Mouse (Mus musculus) embryo, embryonic 10 days (tissue): Measurements from ENCODE around the gene Rhot2.
"Not testable (repeated sequence)": the region's sequence is repeated elsewhere in the genome, so short reads cannot be mapped to it uniquely, and the experiment has no call there.

Experiments
- DNase-seq: peaks from one replicate; pipeline ENCODE4 v3.0.0-alpha.2; 2015; ENCODE audit warnings: low spot score

The Rhot2 gene

DNA sequence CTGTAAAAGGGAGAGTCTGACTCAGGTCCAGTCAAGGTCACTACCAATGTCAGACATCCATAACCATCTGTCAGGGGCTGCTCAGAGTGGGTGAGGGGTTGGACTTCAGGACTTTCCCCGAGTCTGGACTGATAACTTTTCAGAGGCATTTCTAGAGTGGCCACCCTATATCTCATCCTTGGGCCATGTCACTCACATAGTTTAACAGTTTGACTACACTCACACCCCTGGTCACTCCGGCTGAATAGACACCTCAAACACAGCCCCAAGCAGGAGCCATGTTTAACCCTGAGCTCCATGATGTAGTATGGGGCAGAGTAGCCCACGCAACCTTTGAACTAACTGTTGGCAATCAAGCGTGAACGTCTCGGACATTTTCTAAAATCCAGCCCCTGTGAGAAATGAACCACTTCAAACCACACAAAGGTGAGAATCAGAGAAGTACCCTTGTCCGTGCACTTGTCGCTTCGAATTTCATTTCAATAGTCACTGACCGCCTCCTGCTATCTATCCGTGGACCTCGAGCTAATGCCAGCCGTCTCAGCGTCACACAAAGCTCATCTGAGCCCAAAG lies 29.6 kb upstream of the Rhot2 start:
- no peak for DNase-seq

DNA sequence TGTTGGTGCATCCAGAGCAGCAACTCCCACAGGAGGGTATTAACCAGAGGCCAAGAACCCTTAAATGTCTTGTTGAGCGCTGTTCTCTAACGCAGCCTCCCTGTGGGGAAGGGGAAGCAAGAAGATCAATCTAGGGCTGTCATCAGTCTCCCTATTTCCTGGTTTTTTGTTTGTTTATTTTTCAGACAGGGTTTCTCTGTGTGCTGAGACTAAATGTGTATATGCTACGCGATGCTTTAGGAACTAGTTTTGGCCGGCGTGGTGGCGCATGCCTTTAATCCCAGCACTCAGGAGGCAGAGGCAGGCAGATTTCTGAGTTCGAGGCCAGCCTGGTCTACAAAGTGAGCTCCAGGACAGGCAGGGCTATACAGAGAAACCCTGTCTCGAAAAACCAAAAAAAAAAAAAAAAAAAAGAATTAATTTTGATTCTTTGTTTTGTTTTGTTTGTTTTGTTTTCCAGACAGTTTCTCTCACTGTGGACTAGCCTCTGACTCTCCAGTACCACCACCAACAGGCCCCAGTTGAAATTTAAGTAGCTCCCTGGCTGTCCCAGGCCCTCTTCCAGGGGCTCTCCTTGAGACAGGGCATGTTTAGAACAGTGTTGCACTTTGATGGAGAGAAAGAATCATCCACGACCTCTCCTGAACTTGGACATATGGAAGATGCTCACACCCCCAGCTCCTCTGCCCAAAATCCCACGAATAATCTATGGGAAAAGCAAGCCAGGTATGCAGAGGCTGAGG lies 28.9 kb upstream of the Rhot2 start:
- no peak for DNase-seq

DNA sequence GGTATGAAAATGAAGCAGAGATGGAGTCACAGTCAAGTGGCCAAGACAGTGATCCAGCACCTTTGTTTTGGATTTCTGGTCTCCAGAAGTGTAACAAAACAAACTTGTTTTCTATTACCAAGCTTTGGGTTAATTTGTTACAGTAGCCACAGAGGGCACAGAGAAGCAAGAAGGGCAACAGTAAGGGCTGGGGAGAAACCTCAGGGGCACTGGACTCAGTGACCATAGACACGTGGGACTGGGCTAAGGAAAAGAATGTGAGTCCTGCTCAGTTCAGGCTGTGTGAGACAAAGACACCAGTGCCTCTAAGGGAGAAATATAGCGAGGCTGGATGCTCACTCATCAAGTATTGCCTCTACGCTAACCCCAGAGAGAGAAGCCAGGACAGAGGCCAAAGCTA lies 28.0 kb upstream of the Rhot2 start:
- no peak for DNase-seq

- DNase-seq = not testable (repeated sequence)
Measured at GRCm38 (mm10) chr17:25871566-25871965, 26.9 kb upstream of the Rhot2 start.

- DNase-seq = no peak
Measured at GRCm38 (mm10) chr17:25869954-25870353, 25.3 kb upstream of the Rhot2 start.

DNA sequence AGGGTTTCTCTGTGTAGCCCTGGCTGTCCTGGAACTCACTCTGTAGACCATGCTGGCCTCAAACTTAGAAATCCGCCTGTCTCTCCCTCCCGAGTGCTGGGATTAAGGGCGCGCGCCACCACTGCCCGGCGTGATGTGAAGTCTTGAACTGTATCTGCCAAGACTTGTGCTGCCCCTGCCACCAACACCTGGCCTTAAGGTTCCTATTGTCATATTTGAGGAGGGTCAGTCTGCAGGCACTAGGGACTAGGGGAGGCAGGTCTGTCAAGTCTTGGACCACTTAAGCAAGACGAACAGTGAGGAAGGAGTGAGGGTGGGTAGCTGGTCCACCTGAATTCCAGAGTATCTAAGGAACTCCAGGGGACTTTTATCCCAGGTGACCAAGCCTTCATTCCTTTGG lies 24.8 kb upstream of the Rhot2 start:
- DNase-seq = no peak

GRCm38 (mm10) chr17:25868601-25869191 lies 24.0 kb upstream of the Rhot2 start, which contains the start of gene Mcrip2:
Gene Mcrip2 (minus strand): TSS chr17:25868764.
- DNase-seq = peak; percentile 91

DNA sequence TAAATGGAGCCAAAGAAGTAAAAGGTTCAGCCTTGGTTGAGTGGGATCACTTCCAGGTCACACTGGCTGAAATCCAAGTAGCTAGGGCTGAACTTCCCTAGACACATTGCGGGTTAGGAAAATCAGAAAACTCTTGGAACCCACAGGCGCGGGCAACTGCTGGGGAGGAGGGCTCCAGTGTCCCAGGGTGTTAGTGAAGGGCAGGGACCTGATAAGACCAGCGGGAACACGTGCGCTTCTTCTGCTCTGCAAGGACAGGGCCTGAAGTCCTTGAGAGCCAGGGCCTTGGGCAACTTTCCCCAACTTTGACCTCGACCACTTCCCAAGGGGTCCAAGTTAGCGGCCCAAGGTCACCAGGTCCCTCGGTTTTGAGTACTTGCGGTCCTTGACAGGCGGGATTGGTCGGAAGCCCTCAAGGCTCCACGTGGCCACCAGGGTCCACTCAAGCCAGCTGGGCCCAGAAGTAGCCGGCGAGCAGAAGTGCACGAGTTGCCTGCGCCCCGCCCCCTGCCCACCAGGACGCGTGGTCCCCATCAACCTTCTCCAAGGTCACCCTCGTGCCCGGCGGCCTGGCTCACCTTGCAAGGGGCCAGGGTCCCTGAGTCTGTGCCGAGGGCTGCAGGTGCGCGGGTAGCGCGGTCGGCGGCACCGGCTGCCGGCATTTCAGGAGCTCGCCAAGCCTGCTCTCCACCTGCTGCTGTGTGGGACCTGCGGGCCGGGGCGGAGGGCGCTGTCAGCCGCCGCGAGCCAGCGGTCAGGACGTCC lies 23.4 kb upstream of the Rhot2 start:
- DNase-seq = peak; percentile 67

GRCm38 (mm10) chr17:25867509-25867835 lies 22.8 kb upstream of the Rhot2 start:
- no peak for DNase-seq

DNA sequence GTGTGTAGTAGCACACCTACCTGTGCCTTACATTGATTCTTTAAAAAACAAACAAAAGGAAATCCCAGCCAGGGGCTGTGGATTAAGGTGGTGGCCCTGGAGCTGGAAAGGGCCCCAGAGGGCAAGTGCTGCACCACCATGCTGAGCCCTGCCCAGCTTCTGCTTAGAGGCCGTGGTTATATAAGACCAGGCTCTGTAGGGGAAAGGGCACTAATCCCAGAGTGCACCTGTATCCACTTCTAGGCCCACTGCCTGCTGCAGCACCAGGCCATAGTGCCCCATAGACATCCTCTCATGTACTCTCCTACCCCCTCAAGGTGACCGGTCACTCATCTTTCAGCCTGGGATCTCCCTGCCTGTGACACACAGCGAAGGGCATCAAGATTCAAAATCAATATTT lies 21.5 kb upstream of the Rhot2 start:
- no peak for DNase-seq

- DNase-seq = no peak
Measured at GRCm38 (mm10) chr17:25865288-25865687, 20.6 kb upstream of the Rhot2 start.

DNA sequence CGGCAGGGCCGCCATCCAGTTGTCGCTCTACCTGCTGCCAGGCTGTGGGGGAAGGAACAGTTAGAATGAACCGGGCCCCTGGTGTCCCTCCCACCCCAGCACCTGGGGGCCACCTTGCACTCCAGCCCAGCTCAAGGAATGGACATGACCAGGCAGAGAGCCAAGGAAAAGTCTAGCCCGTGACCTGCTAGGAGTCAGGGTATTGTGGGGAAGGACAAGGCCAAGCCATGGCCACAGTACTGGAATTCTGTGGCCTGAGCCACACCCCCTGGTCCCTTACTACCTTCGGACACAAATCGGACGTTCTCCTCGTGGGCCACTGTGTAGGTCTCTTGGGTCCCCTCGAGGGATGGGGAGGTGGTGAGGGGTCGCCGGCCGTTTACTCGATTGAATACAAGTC lies 19.7 kb upstream of the Rhot2 start:
- DNase-seq = no peak

- DNase-seq = no peak
Measured at GRCm38 (mm10) chr17:25863681-25864080, 19.0 kb upstream of the Rhot2 start.

GRCm38 (mm10) chr17:25861704-25862612 lies 17.3 kb upstream of the Rhot2 start:
- no peak for DNase-seq

DNA sequence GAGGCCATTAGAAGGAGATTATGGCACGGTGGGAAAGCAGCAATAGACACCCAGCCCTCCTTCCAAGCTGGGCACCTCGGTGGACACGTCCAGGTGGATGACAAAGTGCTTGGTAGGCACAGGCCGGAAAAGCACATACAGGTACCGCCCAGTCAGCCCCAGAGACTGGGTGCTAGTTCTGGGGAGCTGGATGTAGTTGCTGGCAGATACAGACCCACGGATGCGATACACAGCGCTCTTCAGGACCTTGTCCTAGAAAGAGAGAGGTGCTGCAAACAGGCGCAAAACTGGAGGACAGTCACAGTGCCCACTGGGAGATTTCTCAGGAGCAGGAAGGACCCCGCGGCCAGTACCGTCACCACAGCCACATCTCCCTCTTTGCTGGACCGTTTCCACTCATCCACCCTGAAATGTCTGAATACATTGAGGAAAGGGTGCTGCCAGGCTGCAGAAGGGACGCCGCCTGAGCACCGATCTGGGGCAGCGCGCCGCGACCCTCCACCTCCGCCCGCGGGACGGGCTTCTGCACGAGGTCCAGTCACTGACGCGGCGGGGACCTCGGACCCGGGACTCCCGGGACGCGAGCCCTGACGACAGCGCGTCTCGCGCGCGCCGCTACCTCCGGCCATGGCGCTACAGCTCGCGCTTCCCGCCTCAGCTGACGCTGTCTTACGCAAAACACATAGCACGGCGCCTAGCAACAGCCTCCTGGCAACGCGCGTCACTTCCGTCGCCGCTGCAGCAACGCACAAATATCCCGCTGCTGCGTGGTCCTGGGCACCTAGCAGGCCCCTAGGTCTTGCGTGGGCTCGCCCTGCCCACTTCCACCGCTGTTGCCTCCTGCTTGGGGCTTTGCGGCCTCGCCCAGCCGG lies 16.4 kb upstream of the Rhot2 start, which contains the start of gene Wdr90:
Wdr90 (minus strand) TSS at position 670 of the 872 bp plus-strand sequence.
- DNase-seq = peak; percentile 99

- DNase-seq = no peak
Measured at GRCm38 (mm10) chr17:25860229-25860628, 15.6 kb upstream of the Rhot2 start.

DNA sequence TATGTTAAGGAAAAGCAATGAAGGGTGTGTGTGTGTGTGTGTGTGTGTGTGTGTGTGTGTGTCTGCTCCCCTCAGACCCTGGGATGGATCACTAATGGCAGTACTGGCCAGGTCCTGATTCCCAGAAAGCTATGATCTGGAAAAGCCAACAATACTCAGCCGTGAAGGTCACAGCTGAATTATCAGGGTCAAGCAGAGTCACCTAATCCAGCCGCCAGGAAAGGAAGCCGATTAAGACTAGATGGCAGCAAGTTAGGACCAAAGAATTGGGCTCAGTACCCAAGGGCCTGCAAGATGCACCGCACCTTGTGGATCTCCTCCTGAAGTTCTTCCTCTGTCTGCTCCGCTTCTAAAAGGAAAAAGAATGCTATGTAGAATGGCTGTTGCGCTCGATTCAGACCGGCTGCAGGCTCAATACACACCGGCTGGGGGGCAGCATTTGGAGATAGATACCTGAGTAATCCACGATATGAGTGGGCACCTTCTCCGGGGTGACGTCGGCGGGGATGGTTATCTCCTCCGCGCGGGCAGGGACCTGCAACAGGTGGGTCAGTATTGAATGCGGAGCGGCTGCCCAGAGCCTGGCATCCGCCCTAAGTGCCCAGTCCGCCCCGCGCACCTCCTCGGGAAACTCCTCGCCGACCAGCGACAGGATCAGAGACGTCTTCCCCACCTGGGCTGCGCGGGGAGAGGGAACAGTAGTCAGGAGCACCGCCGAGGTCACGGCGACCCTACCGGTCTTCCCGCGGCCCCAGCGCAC lies 835 bp downstream of the Rhot2 start:
- DNase-seq = no peak

- DNase-seq = no peak
Measured at GRCm38 (mm10) chr17:25843122-25843521, 1.5 kb downstream of the Rhot2 start.

GRCm38 (mm10) chr17:25842509-25842908 lies 2.1 kb downstream of the Rhot2 start:
- no peak for DNase-seq
